Mouse (Mus musculus) C2C12 (cell line): ENCODE measurements around the gene Bst2. TPM values are rescaled to one million over a fixed set of nuclear protein-coding genes. Genes with fewer than 3 reads are reported as not detected.

Experiments used
- H3K27me3 ChIP-seq: one replicate; pipeline ENCODE4 v1.6.1; 2011; ENCODE audit not compliant: control insufficient read depth, insufficient read depth, insufficient read length
- H3K36me3 ChIP-seq: one replicate; pipeline ENCODE4 v1.6.1; 2011; ENCODE audit not compliant: control insufficient read depth, insufficient read depth
- H3K4me3 ChIP-seq: one replicate; pipeline ENCODE4 v1.5.1; 2011; ENCODE audit warnings: mild to moderate bottlenecking, control low read depth; ENCODE audit not compliant: poor library complexity, insufficient read depth, severe bottlenecking
- H3K79me2 ChIP-seq: one replicate; pipeline ENCODE4 v1.6.1; 2011; ENCODE audit not compliant: control insufficient read depth, insufficient read depth
- H3K79me3 ChIP-seq: one replicate; pipeline ENCODE4 v1.6.1; 2011; ENCODE audit warnings: low read depth, control low read depth
- H3ac ChIP-seq: one replicate; pipeline ENCODE3; 2011; ENCODE audit warnings: low read depth; ENCODE audit not compliant: control insufficient read depth, insufficient read length
- CEBPB ChIP-seq: IDR thresholded peaks from one replicate; pipeline ENCODE4 v1.6.1; 2011; ENCODE audit warnings: low read depth, mild to moderate bottlenecking, control low read depth, moderate library complexity
- CTCF ChIP-seq: IDR thresholded peaks from one replicate; pipeline ENCODE4 v1.5.1; 2011; ENCODE audit not compliant: control insufficient read depth, insufficient read depth, insufficient read length
- FOSL1 ChIP-seq: IDR thresholded peaks from one replicate; pipeline ENCODE4 v1.8.0; 2011; ENCODE audit warnings: mild to moderate bottlenecking, low read length; ENCODE audit not compliant: poor library complexity, insufficient read depth, severe bottlenecking
- MAX ChIP-seq: IDR thresholded peaks from one replicate; pipeline ENCODE4 v1.6.1; 2011; ENCODE audit warnings: mild to moderate bottlenecking, control low read depth
- MYOD1 ChIP-seq: IDR thresholded peaks from one replicate; pipeline ENCODE4 v1.6.1; 2011; ENCODE audit warnings: low read depth; ENCODE audit not compliant: control insufficient read depth, insufficient read length
- MYOG ChIP-seq: IDR thresholded peaks from one replicate; pipeline ENCODE4 v1.6.1; 2011; ENCODE audit not compliant: control insufficient read depth, insufficient read length; ENCODE audit errors: extremely low read depth
- USF1 ChIP-seq: IDR thresholded peaks from one replicate; pipeline ENCODE4 v1.6.1; 2011; ENCODE audit warnings: low read depth, mild to moderate bottlenecking, control low read depth, moderate library complexity
- long read RNA-seq, 2 experiments: library from polyadenylated mRNA; unstranded; transcript quantifications; one replicate each; pipeline ENCODE4 v2.0.0; 2019 to 2020
- polyA plus RNA-seq: library from polyadenylated mRNA; unstranded; fragments of >200 nt; fragmentation: generic; extraction: Trizol; gene quantifications from one replicate; pipeline ENCODE4 v1.2.1, GENCODE M21; 2012; ENCODE audit warnings: missing spikeins

Gene Bst2
- polyA plus RNA-seq, result 12.1 TPM
- long read RNA-seq, experiment 1, partial matches to known transcripts, result 0 of 3 reads
- long read RNA-seq, experiment 1, other reads (novel, unspliced or antisense), result 1 of 3 reads
- long read RNA-seq, experiment 2, result 0 reads

GRCm38 (mm10) chr8:71537028-71537867, at the start of gene Bst2:
Gene Bst2, minus strand, starts transcription at chr8:71537456.
- Histone ChIP-seq H3K27me3 (no peaks in the 10 kb centered on the region), H3K36me3 (no peaks in the 10 kb centered on the region), H3K79me2 (no peaks in the 10 kb centered on the region), H3K4me3 (peak within 1 kb of the TSS; percentile 38), H3K79me3 (no peaks in the 10 kb centered on the region), H3ac (peak within 1 kb of the TSS; percentile 39)
- peak; percentile 64 for TF ChIP-seq USF1
- peak; percentile 14 for TF ChIP-seq CTCF
- TF ChIP-seq MYOD1, result peak; percentile 73
- TF ChIP-seq CEBPB, result no peak
- TF ChIP-seq MYOG, result no peak
- no peak for TF ChIP-seq MAX
- no peak for TF ChIP-seq FOSL1

GRCm38 (mm10) chr8:71586891-71587290, 49.6 kb upstream of the Bst2 start:
- Histone ChIP-seq H3K4me3 (no peak overlapping the region), H3K79me3 (peaks cover 5% of the 10 kb centered on the region), H3K79me2 (peaks cover 17% of the 10 kb centered on the region), H3ac (no peak overlapping the region), H3K36me3 (peaks cover 47% of the 10 kb centered on the region), H3K27me3 (no peaks in the 10 kb centered on the region)
- TF ChIP-seq MYOD1 (no peak), MYOG (no peak), FOSL1 (no peak), USF1 (no peak), MAX (no peak), CTCF (no peak)

GRCm38 (mm10) chr8:71580201-71580600, 42.9 kb upstream of the Bst2 start:
- peaks cover 39% of the 10 kb centered on the region for H3K79me2 ChIP-seq
- no peak for TF ChIP-seq FOSL1
- TF ChIP-seq USF1, result peak; percentile 57
- TF ChIP-seq MYOD1, result no peak
- no peak for TF ChIP-seq CEBPB

GRCm38 (mm10) chr8:71579476-71579875, 42.2 kb upstream of the Bst2 start:
- TF ChIP-seq CEBPB, result no peak
- no peak for TF ChIP-seq USF1
- Histone ChIP-seq H3ac (peak overlapping the region; percentile 87), H3K4me3 (peak overlapping the region; percentile 51), H3K36me3 (peaks cover 31% of the 10 kb centered on the region), H3K79me3 (peaks cover 17% of the 10 kb centered on the region), H3K27me3 (no peaks in the 10 kb centered on the region), H3K79me2 (peaks cover 39% of the 10 kb centered on the region)

More at GRCm38 (mm10) chr8:71580201-71580600, 42.9 kb upstream of the Bst2 start:
- Histone ChIP-seq H3K36me3 (peaks cover 39% of the 10 kb centered on the region), H3K79me3 (peaks cover 17% of the 10 kb centered on the region), H3K27me3 (no peaks in the 10 kb centered on the region), H3ac (peak overlapping the region; percentile 87), H3K4me3 (peak overlapping the region; percentile 51)

- TF ChIP-seq USF1, result peak; percentile 48
- TF ChIP-seq MYOD1, result no peak
- TF ChIP-seq FOSL1, result peak; percentile 16
- TF ChIP-seq MYOG, result no peak
- TF ChIP-seq CEBPB, result no peak
- TF ChIP-seq CTCF, result no peak
- TF ChIP-seq MAX, result peak; percentile 58
- H3K4me3 ChIP-seq, result peak overlapping the region; percentile 51
- no peaks in the 10 kb centered on the region for H3K27me3 ChIP-seq
- peaks cover 27% of the 10 kb centered on the region for H3K36me3 ChIP-seq
- H3K79me3 ChIP-seq, result peaks cover 17% of the 10 kb centered on the region
- peak overlapping the region; percentile 87 for H3ac ChIP-seq
- H3K79me2 ChIP-seq, result peaks cover 39% of the 10 kb centered on the region
These were observed 41.8 kb upstream of the Bst2 start for GRCm38 (mm10) chr8:71579009-71579408.
